Mouse (Mus musculus) lung, adult 2 months (tissue): ENCODE data around the gene Plcxd1. TPM values are rescaled to one million over a fixed set of nuclear protein-coding genes. Genes with fewer than 3 reads are reported as not detected.

Experiments
- DNase-seq: peaks from one replicate; pipeline ENCODE4 v3.0.0; 2022
- H3K4me1 ChIP-seq: fragments of 200-500 bp; 2 replicates; pipeline ENCODE4 v1.6.1; 2011; ENCODE audit warnings: low read length; ENCODE audit not compliant: control insufficient read depth, insufficient read depth
- H3K4me3 ChIP-seq: fragments of 200-500 bp; replicated peaks from 2 replicates; pipeline ENCODE3; 2011; ENCODE audit warnings: low read depth, mild to moderate bottlenecking, control low read depth, low read length; ENCODE audit errors: extremely low read depth
- CTCF ChIP-seq: fragments of 200-500 bp; IDR thresholded peaks from 2 replicates; pipeline ENCODE4 v1.5.1; 2011; ENCODE audit warnings: mild to moderate bottlenecking, low read length, control low read depth; ENCODE audit not compliant: insufficient read depth
- POLR2A ChIP-seq: fragments of 200-500 bp; IDR thresholded peaks from 2 replicates; pipeline ENCODE4 v1.6.1; 2011; ENCODE audit warnings: low read depth, mild to moderate bottlenecking, control low read depth, low read length, borderline replicate concordance; ENCODE audit errors: extremely low read depth
- WGBS: fragments of 180-500 bp; shearing (Covaris S2); methylation state at CpG from one replicate; pipeline ENCODE4 v1.1.7; 2018; 5-methylcytosine and 5-hydroxymethylcytosine counted together
- polyA plus RNA-seq: library from polyadenylated mRNA; depleted of rRNA; stranded (reverse); fragments of >200 nt; gene quantifications from 2 replicates; pipeline ENCODE4 v1.2.3, GENCODE M21; 2012

The Plcxd1 gene
- polyA plus RNA-seq, 1 experiment: 8.1 TPM

- peak; percentile 40 for DNase-seq
- no peak for TF ChIP-seq POLR2A
- no peak for TF ChIP-seq CTCF
- H3K4me1 ChIP-seq: peaks cover 15% of the 10 kb centered on the region
- no peak overlapping the region for H3K4me3 ChIP-seq
- 60% methylated on average over 1 of the region's 1 CpGs for WGBS
Measured at GRCm38 (mm10) chr5:110098991-110099477, 735 bp upstream of the Plcxd1 start.

- WGBS: 2% methylated on average over 33 of the region's 37 CpGs
- TF ChIP-seq POLR2A (no peak), CTCF (no peak)
- peaks cover 15% of the 10 kb centered on the region for H3K4me1 ChIP-seq
- DNase-seq: no peak
- H3K4me3 ChIP-seq: peak overlapping the region; percentile 57
Measured at GRCm38 (mm10) chr5:110100921-110101631, 1.3 kb downstream of the Plcxd1 start.

GRCm38 (mm10) chr5:110101716-110102347 is 2.1 kb downstream of the Plcxd1 start:
- H3K4me1 ChIP-seq: peaks cover 17% of the 10 kb centered on the region
- peak overlapping the region; percentile 33 for H3K4me3 ChIP-seq
- TF ChIP-seq POLR2A (no peak), CTCF (no peak)
- 15% methylated on average over 34 of the region's 34 CpGs for WGBS
- DNase-seq: no peak

- 84% methylated on average over 13 of the region's 13 CpGs for WGBS
- TF ChIP-seq CTCF: no peak
- peak; percentile 11; the same call in 1 of the 2 replicates for TF ChIP-seq POLR2A
- DNase-seq: no peak
Measured at GRCm38 (mm10) chr5:110102429-110102828, 2.7 kb downstream of the Plcxd1 start.

GRCm38 (mm10) chr5:110102853-110103625 is 3.3 kb downstream of the Plcxd1 start:
- TF ChIP-seq POLR2A (no peak), CTCF (no peak)
- 94% methylated on average over 19 of the region's 19 CpGs for WGBS
- Histone ChIP-seq H3K4me1 (peaks cover 19% of the 10 kb centered on the region), H3K4me3 (no peak overlapping the region)
- DNase-seq: no peak

More at GRCm38 (mm10) chr5:110102429-110102828, 2.7 kb downstream of the Plcxd1 start:
- no peak overlapping the region for H3K4me3 ChIP-seq
- peaks cover 19% of the 10 kb centered on the region for H3K4me1 ChIP-seq

- Histone ChIP-seq H3K4me3 (no peak overlapping the region), H3K4me1 (peaks cover 18% of the 10 kb centered on the region)
- WGBS: 95% methylated on average over 27 of the region's 27 CpGs
- no peak for TF ChIP-seq POLR2A
- no peak for TF ChIP-seq CTCF
- DNase-seq: no peak
Measured at GRCm38 (mm10) chr5:110103901-110104615, 4.3 kb downstream of the Plcxd1 start.

GRCm38 (mm10) chr5:110104616-110105380 is 5.0 kb downstream of the Plcxd1 start:
- WGBS: 94% methylated on average over 36 of the region's 36 CpGs
- no peak overlapping the region for H3K4me3 ChIP-seq
- TF ChIP-seq POLR2A (no peak), CTCF (no peak)
- DNase-seq: no peak
- peaks cover 17% of the 10 kb centered on the region for H3K4me1 ChIP-seq

- 94% methylated on average over 26 of the region's 26 CpGs for WGBS
- peaks cover 10% of the 10 kb centered on the region for H3K4me1 ChIP-seq
- DNase-seq: no peak
- peak overlapping the region; percentile 93 for H3K4me3 ChIP-seq
- no peak for TF ChIP-seq POLR2A
- TF ChIP-seq CTCF: no peak
Measured at GRCm38 (mm10) chr5:110106140-110106871, 6.5 kb downstream of the Plcxd1 start.
